Mouse (Mus musculus) stomach, embryonic 14.5 days (tissue): ENCODE measurements at regions not wholly inside any gene's neighbourhood (a gene's known extent, or its start where the extent isn't known, plus 50 kb on each side); places are given as distances from the start of the nearest gene placed in this dataset.

ENCODE experiments used
- ATAC-seq: fragments of 200-750 bp; cut with Nextera tagmentation; 2 replicates; pipeline ENCODE4 v1.8.0; 2017; ENCODE audit warnings: low read depth, moderate TSS enrichment; ENCODE audit not compliant: insufficient number of reproducible peaks, insufficient read depth, low FRiP score
- H3K27ac ChIP-seq: fragments of 300-500 bp; sonication (generic); 2 replicates; pipeline ENCODE4 v1.5.1; 2014; ENCODE audit warnings: mild to moderate bottlenecking, low read length, moderate library complexity, mixed read lengths
- H3K27me3 ChIP-seq: fragments of 300-500 bp; sonication (generic); 2 replicates; pipeline ENCODE4 v1.6.1; 2014; ENCODE audit warnings: low read length, control low read depth, mixed read lengths; ENCODE audit not compliant: control insufficient read depth, insufficient read depth
- H3K36me3 ChIP-seq: fragments of 300-500 bp; sonication (generic); 2 replicates; pipeline ENCODE4 v1.6.1; 2014; ENCODE audit warnings: mild to moderate bottlenecking, control low read depth, low read length, moderate library complexity, mixed read lengths; ENCODE audit not compliant: control insufficient read depth, insufficient read depth
- H3K4me1 ChIP-seq: fragments of 300-500 bp; sonication (generic); 2 replicates; pipeline ENCODE4 v1.6.1; 2014; ENCODE audit warnings: low read length, control low read depth, mixed read lengths; ENCODE audit not compliant: control insufficient read depth, insufficient read depth
- H3K4me2 ChIP-seq: fragments of 300-500 bp; sonication (generic); replicated peaks from 2 replicates; pipeline ENCODE4 v1.6.1; 2014; ENCODE audit warnings: low read depth, low read length, control low read depth
- H3K4me3 ChIP-seq: fragments of 300-500 bp; sonication (generic); 2 replicates; pipeline ENCODE4 v1.5.1; 2014; ENCODE audit warnings: low read depth, low read length, control low read depth
- H3K9ac ChIP-seq: fragments of 300-500 bp; sonication (generic); replicated peaks from 2 replicates; pipeline ENCODE4 v1.6.1; 2014; ENCODE audit warnings: low read depth, mild to moderate bottlenecking, control low read depth, low read length, moderate library complexity, mixed read lengths
- H3K9me3 ChIP-seq: fragments of 300-500 bp; sonication (generic); 2 replicates; pipeline ENCODE4 v1.6.1; 2016; ENCODE audit warnings: low read depth, low read length, control low read depth; ENCODE audit not compliant: control insufficient read depth
- WGBS: fragments of 180-500 bp; shearing (Covaris S2); extraction: QIAGEN DNeasy Blood & Tissue Kit; methylation state at CpG from one replicate; pipeline ENCODE4 v1.1.7; 2014; 5-methylcytosine and 5-hydroxymethylcytosine counted together

DNA sequence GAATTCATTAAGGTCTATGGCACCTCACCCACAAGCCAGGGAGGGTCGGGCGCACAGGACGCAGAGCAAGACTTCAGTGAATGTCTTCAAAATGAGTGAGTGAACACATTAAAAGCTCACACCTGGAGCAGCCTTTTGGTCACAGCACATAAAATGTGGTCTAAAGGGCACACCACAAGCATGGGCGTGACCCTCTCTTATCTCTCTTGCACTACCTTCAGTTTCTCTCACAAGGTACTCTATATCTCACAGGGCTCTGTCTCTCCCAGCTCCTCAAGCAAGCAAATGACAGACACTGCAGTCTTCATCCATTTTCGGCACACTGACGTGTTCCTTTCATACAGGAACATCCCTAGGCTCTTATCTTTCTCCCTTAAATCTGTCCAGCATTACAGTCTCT lies 444.0 kb downstream of the Slc16a7 start:
- Histone ChIP-seq H3K9me3 (no peaks in the 10 kb centered on the region), H3K4me1 (no peaks in the 10 kb centered on the region), H3K4me3 (no peak overlapping the region), H3K4me2 (no peak overlapping the region), H3K36me3 (no peaks in the 10 kb centered on the region), H3K27me3 (no peaks in the 10 kb centered on the region), H3K9ac (no peak overlapping the region), H3K27ac (no peak overlapping the region)
- 80% methylated on average over 6 of the region's 6 CpGs for WGBS
- no peak for ATAC-seq

GRCm38 (mm10) chr10:124942214-124942613 lies 447.1 kb downstream of the Slc16a7 start:
- ATAC-seq = no peak

DNA sequence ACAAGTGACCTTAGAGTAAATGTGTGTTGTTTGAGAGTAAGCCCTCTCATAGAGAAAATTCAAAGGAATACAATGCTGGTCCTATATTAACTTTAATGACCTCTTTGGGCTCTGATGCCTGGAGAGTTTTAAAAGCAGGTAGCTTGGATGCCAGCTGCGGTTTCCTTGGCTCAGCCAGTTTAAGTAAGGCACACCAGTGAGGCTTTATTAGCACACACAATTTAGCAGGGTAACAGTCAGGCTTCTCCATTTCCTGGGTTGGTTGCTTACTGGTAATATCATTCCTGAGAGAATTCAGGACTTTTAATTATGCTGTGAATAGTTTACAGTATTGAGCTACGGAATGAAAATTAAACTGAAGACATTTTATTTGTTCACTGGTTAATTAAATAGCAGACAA lies 462.0 kb downstream of the Slc16a7 start:
- Histone ChIP-seq H3K9me3 (no peaks in the 10 kb centered on the region), H3K4me1 (no peaks in the 10 kb centered on the region), H3K36me3 (no peaks in the 10 kb centered on the region), H3K9ac (no peak overlapping the region), H3K4me2 (no peak overlapping the region), H3K27me3 (no peaks in the 10 kb centered on the region), H3K4me3 (no peak overlapping the region), H3K27ac (no peak overlapping the region)
- WGBS = 64% methylated on average over 2 of the region's 2 CpGs
- ATAC-seq = no peak

More at GRCm38 (mm10) chr10:124942214-124942613, 447.1 kb downstream of the Slc16a7 start:
- no peaks in the 10 kb centered on the region for H3K27me3 ChIP-seq
- H3K4me2 ChIP-seq = no peak overlapping the region
- no peak overlapping the region for H3K4me3 ChIP-seq
- WGBS = 62% methylated on average over 12 of the region's 12 CpGs
- no peaks in the 10 kb centered on the region for H3K4me1 ChIP-seq
- H3K27ac ChIP-seq = no peak overlapping the region
- H3K9me3 ChIP-seq = no peaks in the 10 kb centered on the region
- H3K9ac ChIP-seq = no peak overlapping the region
- H3K36me3 ChIP-seq = no peaks in the 10 kb centered on the region

DNA sequence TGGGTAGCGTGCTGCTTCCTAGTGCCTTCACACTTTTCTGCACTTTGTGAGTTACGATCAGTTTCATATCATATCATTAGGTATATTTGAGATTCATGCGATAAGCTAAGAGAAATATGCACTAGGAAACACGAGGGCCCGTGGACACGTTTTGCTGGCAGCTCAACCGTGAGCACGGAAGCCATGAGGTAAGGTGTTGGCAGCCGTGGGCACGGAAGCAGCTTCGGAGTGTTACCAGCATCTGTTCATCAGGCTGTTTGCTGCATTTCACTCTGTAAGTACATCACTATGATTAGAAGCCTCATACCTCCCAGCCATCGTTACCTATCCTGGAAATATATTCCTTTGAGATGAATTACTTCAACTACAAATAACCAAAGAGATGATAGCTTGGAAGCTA lies 489.2 kb downstream of the Slc16a7 start:
- H3K9ac ChIP-seq = no peak overlapping the region
- no peak overlapping the region for H3K4me3 ChIP-seq
- H3K36me3 ChIP-seq = no peaks in the 10 kb centered on the region
- ATAC-seq = no peak
- H3K4me2 ChIP-seq = no peak overlapping the region
- no peak overlapping the region for H3K27ac ChIP-seq
- H3K27me3 ChIP-seq = no peaks in the 10 kb centered on the region
- WGBS = 82% methylated on average over 12 of the region's 12 CpGs
- H3K9me3 ChIP-seq = no peaks in the 10 kb centered on the region
- H3K4me1 ChIP-seq = no peaks in the 10 kb centered on the region

DNA sequence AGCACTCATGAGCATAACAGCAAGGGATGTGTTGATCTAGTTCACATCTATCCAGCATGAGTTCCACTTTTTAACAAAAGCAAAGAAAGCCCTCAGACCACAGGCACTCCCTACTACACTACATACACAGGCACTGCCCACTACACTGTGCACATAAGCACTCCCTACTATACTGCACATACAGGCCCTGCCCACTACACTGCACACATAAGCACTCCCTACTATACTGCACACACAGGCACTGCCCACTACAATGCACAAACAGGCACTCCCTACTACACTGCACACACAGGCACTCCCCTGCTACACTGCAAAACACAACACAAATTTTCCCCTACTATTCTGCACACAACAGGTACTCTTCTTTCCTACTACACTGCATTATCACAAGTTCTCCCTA lies 510.7 kb downstream of the Slc16a7 start:
- H3K4me2 ChIP-seq = no peak overlapping the region
- H3K9ac ChIP-seq = no peak overlapping the region
- no peak overlapping the region for H3K27ac ChIP-seq
- H3K9me3 ChIP-seq = no peaks in the 10 kb centered on the region
- H3K4me3 ChIP-seq = no peak overlapping the region
- no peaks in the 10 kb centered on the region for H3K27me3 ChIP-seq
- no peaks in the 10 kb centered on the region for H3K4me1 ChIP-seq
- no peaks in the 10 kb centered on the region for H3K36me3 ChIP-seq
- no peak for ATAC-seq

DNA sequence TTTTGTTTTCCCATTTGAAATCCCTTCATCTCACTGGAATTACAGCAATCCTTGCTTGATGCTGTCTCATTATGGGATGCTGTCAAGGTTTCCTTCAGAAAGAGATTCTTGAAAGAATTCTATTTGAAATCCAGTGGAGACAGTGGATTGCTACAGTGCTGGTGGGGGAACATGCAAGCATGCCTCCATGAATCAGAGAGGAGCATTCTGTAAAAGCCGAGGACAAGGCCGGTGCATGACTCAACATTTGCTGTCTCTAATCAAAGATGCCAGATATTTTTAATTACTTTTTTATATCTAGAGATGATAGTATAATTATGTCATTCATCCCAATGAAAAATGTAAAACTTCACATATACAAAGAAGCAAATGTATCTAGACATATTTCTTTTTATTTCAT lies 511.6 kb downstream of the Slc16a7 start:
- H3K4me2 ChIP-seq = no peak overlapping the region
- H3K4me3 ChIP-seq = no peak overlapping the region
- no peak for ATAC-seq
- WGBS = 96% methylated on average over 2 of the region's 2 CpGs
- no peaks in the 10 kb centered on the region for H3K9me3 ChIP-seq
- H3K4me1 ChIP-seq = no peaks in the 10 kb centered on the region
- no peaks in the 10 kb centered on the region for H3K27me3 ChIP-seq
- H3K9ac ChIP-seq = no peak overlapping the region
- no peak overlapping the region for H3K27ac ChIP-seq
- no peaks in the 10 kb centered on the region for H3K36me3 ChIP-seq

DNA sequence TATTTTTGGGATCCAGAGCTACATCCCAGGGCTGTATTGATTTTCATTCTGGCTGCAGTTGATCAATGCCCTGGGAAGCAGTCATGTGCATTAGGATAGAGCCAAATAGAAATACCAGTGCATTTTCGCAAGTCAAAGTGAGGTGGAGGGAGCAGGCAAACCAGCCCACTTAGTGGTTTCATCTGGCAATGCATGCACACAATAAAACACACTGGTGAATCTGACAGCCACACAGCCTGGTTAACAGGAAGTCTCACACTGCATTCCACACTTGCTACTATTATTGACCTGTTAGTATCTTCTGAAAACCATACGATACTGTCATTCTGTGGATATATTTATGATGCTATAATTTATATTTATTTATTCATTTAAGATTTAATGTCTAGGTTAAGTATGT lies 517.1 kb downstream of the Slc16a7 start:
- no peak for ATAC-seq
- Histone ChIP-seq H3K36me3 (no peaks in the 10 kb centered on the region), H3K9me3 (no peaks in the 10 kb centered on the region), H3K4me1 (no peaks in the 10 kb centered on the region), H3K27ac (no peak overlapping the region), H3K9ac (no peak overlapping the region), H3K4me2 (no peak overlapping the region), H3K27me3 (no peaks in the 10 kb centered on the region), H3K4me3 (no peak overlapping the region)
- 68% methylated on average over 2 of the region's 2 CpGs for WGBS

- Histone ChIP-seq H3K27ac (no peak overlapping the region), H3K9me3 (no peaks in the 10 kb centered on the region), H3K4me2 (no peak overlapping the region), H3K4me3 (no peak overlapping the region), H3K27me3 (no peaks in the 10 kb centered on the region), H3K9ac (no peak overlapping the region), H3K36me3 (no peaks in the 10 kb centered on the region), H3K4me1 (no peaks in the 10 kb centered on the region)
- ATAC-seq = peak; percentile 46
- 46% methylated on average over 8 of the region's 8 CpGs for WGBS
Measured at GRCm38 (mm10) chr10:124842546-124843113, 546.6 kb downstream of the Slc16a7 start.

DNA sequence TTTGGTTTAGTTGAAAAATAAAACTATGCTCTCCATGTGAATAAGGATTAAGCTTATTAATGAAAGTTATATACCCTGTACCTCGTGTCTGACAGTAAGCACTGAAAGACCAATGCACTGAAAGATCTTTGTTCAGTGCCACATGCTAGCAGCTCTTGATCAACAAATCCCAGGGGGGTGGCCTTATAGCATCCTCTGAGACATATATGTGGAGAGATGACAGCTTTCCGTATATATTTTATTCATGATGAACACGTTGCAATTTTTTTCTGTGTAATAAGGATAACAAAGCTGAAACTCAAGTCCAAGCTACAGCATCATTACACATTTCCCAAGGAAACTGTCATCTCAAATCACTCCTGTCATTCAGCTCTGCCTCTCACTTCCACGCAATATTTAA lies 555.3 kb downstream of the Slc16a7 start:
- 72% methylated on average over 4 of the region's 4 CpGs for WGBS
- no peak overlapping the region for H3K4me3 ChIP-seq
- ATAC-seq = no peak

More for the DNA sequence above, 555.3 kb downstream of the Slc16a7 start:
- no peak overlapping the region for H3K4me2 ChIP-seq
- H3K9ac ChIP-seq = no peak overlapping the region
- H3K36me3 ChIP-seq = no peaks in the 10 kb centered on the region
- no peaks in the 10 kb centered on the region for H3K9me3 ChIP-seq
- H3K4me1 ChIP-seq = no peaks in the 10 kb centered on the region
- H3K27ac ChIP-seq = no peak overlapping the region
- H3K27me3 ChIP-seq = no peaks in the 10 kb centered on the region
